Mouse (Mus musculus) layer of hippocampus, adult 8-10 months (tissue): Measurements from ENCODE around the gene Zfp704. TPM values are rescaled to one million over a fixed set of nuclear protein-coding genes. Genes with fewer than 3 reads are reported as not detected.
"Not testable (repeated sequence)": the region's sequence is repeated elsewhere in the genome, so short reads cannot be mapped to it uniquely, and the experiment has no call there.

Experiments used
- DNase-seq, 2 experiments: peaks; one replicate each; pipeline ENCODE4 v3.0.0; 2022; ENCODE audit warnings: low spot score in 2 of 2
- total RNA-seq, 4 experiments: library from RNA; stranded (reverse); gene quantifications; 2 replicates each; pipeline ENCODE4 v1.2.4; 2022

Zfp704 gene
- total RNA-seq, 4 experiments from 2014 or later: 25.7 to 32.4 (median 29.3) TPM

DNA sequence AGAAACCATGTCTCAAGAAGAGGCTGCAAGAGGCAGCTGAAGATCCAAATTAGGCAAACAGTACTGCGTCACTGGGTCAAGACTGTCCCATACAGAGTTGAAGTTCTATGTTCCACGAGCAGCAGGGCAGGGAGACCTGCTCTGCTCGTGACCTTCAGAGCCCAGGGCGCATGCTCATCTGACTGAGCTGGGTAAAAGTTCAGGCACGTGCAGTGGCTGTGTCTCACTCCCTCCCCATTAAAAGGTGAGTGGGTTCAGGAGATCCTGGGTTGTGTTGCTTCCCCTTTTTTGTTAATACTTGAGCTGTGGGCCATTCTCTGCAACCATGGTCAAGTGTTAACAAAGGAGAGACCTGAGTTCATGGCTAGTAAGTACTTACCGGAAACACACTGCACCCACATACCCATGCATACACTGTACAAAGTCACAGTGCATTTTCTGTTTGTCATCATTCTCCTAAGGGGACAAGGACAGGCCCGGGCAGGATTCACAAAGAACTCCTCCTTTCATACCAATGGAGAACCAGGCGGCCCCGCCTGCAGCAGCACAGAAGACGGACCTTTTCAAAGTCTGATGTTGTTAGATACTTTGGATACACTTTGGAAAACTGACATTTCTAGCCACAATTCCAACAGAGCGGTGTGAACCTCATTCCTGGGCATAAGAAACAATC, 10.0 kb downstream of the Zfp704 start:
- no peak for DNase-seq

DNA sequence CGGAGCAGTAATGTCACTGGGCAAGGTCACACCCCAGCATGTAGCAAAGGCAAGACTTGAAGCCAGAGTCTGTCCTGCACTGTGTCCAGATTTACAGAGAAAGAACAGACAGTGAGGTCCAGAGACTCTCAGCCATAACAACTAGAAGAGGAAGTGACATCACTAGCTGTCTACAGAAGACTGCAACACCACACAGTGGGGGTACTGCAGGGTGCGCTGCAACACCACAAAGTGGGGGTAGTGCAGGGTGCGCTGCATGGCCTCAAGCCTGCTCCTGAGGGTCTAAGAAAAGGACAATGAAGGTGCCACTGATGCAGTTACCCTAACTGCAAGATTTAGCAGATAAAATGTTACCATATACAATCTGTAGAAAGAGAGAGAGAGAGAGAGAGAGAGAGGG, 11.8 kb downstream of the Zfp704 start:
- DNase-seq: no peak

DNA sequence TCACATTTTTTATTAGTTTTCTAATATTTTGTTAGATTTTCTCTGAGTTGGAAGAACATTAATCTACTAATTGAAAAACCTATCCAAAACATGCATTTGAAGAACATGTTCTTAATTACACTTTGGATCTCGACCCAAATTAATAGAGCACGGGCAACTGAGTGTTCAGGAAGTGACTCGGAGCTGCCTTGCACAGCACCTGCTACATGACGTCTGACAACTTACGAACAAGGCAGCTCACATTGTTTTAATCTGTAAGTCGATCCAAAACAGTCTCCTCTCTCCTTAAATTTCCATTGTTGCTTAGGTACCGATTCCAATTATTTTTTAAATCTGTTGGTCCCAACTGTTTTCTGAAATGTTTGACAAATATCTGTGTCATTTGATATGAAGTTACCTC, 15.4 kb downstream of the Zfp704 start:
- DNase-seq: no peak

DNA sequence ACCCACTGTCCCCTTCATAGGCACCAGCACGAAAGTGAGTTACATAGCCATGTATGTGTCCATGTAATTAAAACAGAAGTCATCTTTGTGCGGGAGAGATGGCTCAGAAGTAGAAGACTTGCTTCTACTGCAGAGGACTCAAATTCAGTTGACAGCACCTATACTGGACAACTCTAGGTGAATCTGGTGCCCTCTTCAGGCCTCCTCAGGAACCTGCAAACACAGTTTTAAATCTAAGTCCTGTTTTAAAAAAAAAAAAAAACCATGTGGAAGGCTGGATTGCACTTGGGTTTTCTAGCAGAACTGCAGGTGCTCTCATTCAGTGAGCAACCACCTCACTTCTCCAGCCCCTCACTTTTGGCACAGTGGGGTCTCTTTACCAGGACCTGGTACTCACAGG, 16.1 kb downstream of the Zfp704 start:
- peak in 1 of 2 experiments; percentile 21 for DNase-seq

DNA sequence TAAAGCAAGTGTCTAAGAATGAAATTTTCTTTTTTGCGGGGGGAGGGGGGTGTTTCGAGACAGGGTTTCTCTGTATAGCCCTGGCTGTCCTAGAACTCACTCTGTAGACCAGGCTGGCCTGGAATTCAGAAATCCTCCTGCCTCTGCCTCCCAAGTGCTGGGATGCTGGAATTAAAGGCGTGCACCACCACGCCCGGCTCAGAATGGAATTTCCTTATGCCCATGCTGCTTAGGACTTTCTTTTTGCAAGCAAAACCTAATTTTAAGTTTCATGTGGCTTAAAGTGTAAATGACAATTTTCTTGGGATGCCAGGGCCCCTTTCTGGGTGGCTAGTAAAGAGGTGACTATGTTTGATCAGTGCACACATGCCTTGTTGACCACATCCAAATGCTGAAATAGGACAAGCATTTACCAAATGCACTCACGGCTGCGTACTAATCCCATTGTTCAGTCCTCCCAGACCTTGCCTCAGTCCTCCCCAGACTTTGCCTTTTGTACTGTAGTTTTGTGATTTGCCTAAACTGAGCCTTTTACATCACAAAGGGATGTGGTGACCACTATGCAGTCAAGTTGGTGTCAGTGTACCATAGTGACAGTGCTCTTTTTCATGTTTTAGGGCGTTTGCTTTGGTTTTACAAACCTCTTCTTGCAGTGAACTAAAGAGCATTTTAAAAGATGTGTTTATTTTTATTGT, 18.3 kb downstream of the Zfp704 start:
- no peak for DNase-seq

DNA sequence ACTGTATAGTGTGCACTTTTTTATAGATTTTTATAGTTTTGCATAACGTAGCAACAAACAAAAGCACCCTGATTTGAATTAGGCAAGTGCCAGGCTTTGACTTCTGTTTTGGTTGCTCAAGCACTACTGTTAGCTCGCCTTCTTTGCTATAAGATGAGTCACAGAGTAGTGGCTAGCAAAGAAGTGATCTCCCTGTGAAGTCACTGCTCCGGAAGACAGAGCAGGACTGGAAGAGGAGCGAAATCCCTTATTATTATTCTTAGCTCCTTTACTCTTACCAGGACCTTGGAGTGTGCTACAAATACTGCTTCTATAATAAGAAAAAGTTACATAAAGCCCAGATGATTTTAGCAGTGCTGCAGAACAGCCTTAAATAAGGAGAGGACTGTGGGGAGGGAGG, 21.2 kb downstream of the Zfp704 start:
- no peak for DNase-seq

DNA sequence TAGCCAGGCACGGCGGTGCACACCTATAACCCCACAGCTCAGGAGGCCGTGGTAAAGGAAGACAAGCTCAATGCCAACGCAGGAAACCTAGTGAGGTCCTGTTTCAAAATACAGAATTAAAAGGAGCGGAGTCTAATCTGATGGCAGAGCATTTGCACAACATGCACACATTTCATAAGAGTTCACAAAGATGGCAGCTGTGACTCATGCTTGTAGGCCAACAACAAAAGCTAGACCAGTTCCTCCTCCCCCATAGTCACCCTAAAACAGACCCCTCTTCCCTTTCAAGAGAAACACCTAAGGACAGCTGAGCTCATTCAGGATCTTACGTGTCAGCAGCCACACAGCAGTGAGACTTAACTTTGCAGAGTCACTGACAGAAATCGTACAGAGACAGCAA, 22.6 kb downstream of the Zfp704 start:
- DNase-seq: no peak

DNA sequence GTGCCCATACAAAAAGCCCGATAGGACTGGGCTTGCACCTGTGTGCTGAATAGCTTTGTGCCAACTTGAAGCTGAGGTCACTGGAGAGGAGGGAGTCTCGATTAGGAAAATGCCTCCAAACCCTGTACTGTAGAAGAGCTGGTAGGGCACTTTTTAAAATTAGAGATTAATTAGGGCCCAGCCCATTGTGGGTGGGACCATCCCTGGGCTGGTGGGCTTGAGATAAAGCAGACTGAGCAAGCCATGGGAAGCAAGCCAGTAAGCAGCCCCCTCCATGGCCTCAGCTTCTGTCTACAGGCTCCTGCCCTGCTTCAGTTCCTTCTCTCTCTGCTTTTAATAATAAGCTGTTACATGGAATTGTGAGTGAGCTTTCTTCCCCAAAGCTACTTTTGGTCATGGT, 26.4 kb downstream of the Zfp704 start:
- no peak for DNase-seq

DNA sequence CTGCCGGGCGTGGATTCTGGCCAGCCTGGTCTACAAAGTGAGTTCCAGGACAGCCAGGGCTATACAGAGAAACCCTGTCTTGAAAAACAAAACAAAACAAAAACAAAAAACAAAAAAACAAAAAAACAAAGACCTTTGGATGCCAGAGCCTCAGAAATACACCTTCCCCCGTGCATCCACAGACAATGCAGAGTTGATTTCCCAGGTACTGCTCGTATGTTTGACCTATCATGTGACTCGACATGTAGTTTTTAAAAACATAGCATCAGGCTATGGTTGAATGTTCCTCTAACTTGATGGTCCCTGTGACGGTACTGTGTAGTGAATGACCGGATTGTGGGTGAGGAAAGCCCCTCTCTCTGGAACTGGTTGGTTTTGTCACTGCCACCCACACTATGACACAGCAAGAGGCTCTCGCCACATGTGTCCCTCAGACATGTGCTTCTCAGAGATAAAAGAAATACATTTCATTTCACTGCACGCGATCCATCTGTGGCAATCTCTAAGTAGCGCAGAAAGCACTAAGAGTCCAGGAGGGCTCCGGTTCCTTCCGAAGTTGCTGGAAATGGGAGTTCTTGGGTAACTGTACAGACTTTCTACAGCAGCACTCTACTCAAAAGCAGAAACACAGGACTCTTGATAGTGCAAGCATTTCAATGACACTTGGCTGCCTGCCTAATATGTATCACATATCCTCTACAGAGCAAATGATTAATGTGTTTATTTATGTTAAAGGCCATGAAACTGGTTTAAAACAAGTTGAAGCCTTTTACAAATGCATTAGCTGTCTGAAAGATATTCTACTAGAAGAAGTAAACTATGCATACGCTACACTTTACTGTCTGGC, 28.7 kb downstream of the Zfp704 start:
- DNase-seq: no peak

DNA sequence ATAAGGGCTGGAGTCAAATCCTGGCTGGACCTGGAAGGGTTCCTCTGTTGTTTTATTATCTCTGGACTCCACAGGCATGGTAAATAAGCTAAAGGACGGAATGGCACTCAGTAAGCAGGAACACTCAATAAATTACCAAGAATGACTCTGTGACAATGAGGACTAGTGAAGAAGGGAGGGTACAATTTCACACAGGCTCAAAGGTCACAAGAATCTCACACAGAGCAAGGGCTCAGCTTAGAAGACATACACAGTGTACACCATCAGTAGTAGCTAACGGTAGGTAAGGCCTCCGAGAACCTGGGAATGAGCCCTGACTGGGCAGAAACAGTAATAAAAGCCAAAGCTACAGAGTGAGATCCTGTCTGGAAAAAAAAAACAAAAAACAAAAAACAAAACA, 29.8 kb downstream of the Zfp704 start:
- DNase-seq: no peak

DNA sequence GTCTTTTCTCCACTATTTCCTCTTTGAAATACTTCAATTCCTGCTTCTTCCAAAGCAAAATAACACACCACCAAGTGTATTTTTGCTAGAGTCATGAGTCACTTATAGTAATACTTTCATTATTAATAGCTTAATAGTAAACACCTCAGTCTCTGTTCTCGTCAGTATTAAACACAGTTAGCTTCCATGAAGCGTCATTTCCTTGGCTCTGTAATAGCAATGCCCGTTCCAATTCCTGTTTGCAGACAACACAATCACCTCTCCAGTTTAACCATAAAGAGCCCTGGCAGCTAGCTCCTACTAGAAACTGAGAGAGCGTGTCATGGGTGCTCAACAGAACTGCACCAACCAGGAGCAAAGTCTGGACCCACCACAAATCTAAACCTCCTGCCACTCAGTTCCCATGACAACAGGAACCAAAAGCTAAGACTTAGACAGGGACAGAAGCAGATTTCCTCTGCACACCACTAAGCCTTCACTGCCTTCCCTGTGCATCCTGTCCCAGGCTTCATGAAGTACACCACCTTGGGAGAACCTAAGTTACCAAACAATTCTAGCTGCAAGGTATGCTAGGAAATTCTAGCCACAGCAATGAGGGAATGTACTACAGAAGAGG, 30.7 kb downstream of the Zfp704 start:
- no peak for DNase-seq

DNA sequence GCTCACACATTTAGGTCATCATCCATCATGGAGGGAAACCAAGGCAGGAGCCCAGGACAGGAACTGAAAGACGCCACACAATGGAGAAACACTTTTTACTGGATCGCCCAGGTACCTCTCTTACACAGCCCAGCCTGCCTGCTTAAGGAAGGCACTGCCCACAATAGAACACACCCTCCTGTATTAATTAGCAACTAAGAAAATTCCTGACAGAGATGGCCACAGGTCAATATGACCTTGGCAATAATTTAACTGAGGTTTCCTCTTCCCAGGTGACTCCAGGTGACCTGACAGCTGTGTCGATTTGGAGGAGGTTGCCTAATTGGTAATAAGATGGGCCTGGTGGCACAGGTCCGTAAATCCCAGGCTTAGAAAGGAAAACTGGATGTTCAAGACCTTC, 33.0 kb downstream of the Zfp704 start:
- DNase-seq: no peak

DNA sequence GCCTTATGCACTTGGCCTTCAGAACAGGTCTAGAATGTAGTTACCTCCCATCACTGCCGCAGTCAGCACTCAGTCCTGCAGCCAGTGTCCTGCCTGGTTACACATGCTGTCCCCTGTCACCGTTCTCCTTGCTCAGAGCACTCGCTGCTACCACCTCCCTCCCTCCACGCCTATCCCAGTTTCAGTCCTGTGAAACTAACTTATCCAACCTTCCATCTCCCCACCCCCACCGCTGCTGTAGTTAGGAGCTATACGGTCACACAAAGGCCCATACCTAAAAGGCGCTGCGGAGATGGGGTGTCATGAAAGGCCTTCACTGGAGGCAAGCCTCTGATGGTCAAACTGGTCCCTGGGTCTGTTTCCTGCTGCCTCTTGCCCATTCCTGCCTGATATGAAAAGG, 35.6 kb downstream of the Zfp704 start:
- no peak for DNase-seq

DNA sequence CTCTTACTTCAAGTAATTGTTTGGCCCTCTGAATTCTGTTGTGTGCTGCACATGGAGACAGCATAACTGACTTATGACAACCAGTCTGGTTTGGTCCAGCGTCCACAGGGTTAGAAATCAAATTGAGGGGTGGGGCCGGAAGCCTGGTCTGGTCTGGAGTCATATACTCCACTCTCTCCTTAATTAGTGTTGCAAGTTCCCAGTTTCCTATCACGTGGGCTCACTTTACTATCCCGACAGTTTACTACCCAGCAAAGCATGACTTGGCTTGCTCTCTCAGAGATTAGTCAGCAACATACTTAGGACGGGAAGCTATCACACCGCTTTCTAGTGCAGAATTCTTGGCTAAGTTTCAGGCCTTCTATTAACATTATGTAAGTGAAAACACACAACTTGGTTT, 36.3 kb downstream of the Zfp704 start:
- no peak for DNase-seq

DNA sequence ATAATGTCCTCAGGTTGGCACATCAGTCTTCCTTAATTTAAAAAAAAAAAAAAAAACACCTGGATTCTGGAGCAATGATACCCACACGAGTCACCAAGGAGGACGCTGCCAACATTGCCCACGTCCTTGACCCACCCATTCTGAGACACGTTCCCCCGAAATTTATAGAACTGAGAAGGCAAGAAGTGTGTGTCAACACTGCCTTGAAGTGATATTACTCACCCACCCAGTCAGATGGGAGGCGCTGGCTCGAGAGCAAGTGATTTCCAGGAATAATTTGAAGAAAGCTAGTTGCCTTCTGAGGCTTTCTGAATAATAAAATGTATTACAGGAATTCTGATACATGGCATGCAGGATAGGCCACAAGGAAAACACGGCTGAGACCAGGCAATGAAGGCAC, 37.6 kb downstream of the Zfp704 start:
- no peak for DNase-seq

DNA sequence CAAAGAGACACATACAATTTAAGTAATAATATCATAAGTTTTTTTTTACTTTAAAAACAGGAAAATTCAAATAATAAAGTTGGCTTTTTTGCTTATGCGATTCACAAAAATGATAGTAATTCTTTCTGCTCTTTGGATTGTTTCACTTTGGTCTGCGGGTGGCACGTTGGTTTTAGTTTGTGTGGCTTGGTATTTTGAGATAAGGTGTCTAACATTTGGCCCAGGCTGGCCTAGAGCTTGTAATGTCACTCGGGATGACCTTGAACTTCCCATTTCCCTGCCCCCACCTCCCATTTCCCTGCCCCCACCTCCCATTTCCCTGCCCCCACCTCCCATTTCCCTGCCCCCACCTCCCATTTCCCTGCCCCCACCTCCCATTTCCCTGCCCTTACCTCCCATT, 39.1 kb downstream of the Zfp704 start:
- no peak for DNase-seq

DNA sequence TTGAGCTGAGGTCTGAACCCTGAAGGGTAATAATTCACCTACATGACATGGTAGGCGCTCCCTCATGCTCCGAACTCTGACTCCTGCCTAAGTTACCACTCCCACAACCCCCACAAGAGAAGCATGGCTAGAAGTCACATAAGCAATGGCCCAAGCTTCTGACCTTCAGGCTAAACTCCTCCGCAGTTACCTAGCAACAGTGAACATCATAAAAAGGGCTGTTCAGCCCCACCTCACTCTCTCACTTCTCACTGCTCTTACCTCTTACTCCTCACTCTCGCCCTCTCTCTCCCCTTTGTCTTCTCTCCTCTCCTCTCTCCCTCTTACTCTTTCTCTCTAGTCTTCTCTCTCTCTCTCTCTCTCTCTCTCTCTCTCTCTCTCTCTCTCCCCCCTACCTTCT, 40.2 kb downstream of the Zfp704 start:
- not testable (repeated sequence) for DNase-seq

DNA sequence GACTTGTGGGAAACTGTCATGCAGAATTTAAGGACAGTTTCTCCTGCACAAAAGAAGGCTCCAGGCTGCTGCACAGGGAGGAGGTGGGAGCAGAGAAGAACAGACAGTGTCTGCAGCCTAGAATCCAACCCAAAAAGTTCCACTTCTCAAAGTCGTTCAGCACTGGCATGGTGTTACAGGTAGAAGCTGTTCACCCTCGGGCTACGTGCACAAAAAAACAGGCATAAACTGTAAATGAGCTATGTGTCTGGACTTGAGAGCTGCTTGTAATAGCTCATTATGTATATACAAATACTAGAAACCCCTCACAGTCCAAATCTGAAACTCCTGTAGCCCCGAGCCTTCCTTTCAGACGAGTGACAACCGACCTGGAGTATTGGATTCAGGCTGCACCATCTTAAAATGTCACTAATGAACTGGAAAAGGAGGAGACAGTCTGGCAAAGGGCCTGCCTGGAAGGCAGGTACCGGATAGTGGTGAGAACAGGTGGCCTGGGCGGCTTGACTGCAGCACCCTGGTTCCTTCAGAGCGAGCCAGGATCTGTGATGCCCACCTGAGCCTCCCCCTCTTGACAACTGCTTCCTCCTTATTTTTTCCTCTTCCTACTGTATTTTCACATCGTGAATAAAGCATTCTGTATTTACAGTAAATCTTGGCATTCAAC, 41.2 kb downstream of the Zfp704 start:
- DNase-seq: no peak

DNA sequence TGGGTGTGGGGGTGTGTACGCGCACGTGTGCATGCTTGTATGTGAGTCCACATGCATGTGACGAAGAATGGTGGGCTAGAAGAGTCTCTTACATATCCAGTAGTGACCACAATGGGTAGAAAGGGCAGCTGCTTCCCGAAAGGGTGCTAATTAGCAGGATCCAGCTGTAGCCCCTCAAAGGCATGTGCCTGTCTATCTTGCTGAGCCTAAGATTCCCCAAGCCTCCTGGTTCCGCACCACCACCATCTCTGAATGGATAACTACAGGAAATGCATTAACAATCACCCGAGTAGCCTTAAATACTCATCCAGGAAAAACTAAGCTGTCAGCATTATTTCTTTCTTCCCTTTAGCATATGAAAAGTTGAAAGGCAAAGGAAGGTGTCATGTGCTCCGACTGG, 41.9 kb downstream of the Zfp704 start:
- DNase-seq: no peak

DNA sequence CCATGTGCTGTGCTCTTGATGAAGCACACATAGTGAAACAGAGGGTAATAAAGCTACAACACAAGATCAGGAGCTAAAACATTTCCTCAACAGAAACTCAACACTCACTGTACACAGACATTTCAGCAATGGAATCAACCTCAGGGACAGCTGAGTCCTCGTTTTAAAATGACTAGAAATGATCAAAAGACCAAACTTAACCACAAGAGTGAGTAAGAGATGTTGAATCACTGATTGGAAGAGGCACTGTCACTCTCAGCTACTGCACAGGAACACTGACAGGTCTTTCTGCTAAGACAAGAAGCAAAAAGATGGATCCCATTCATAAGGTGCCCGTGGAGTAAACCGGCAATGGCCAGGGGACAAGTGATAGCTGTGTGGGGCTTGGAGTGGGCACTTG, 43.1 kb downstream of the Zfp704 start:
- DNase-seq: no peak

DNA sequence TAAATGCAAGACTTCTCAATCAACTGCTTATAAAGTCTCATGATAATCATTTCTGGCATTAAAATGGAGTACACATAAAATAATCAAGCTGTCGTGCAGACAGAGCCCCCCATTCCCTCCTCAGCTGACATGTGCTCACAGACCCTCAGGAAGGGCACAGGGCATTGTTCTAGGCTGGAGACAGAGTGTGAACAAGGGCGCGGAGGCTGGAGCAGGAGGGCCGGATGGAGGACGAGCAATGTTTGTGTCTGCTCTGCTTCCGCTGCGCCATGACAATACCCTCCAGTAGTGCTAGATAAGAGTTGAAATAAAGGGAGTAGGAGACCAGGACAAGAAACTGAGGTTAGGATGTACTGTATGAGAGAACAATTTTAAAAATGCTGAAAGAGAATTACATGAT, 46.3 kb downstream of the Zfp704 start:
- no peak for DNase-seq
